Mouse (Mus musculus): ENCODE measurements around the gene 1700025C18Rik. TPM values are rescaled to one million over a fixed set of nuclear protein-coding genes. Genes with fewer than 3 reads are reported as not detected.

Gene 1700025C18Rik
- not detected for total RNA-seq (2021)

- no peak for DNase-seq
- intact Hi-C loops (cut with DNase I): no loop called here
Observed at GRCm38 (mm10) chr2:165090650-165091049, at the start of gene 1700025C18Rik. Gene 1700025C18Rik, minus strand, starts transcription at chr2:165090750.

- peak in 1 of 2 experiments; percentile 7 for DNase-seq
- intact Hi-C loops (cut with DNase I): no loop called here
Observed at GRCm38 (mm10) chr2:165136049-165136448, 45.5 kb upstream of the 1700025C18Rik start.

- no peak for DNase-seq
- intact Hi-C loops (cut with DNase I): no loop called here
Observed at GRCm38 (mm10) chr2:165133566-165133965, 43.0 kb upstream of the 1700025C18Rik start.

GRCm38 (mm10) chr2:165131428-165131827, 40.9 kb upstream of the 1700025C18Rik start:
- intact Hi-C loops (cut with DNase I): no loop called here
- DNase-seq: no peak

- no peak for DNase-seq
- intact Hi-C loops (cut with DNase I): no loop called here
Observed at GRCm38 (mm10) chr2:165129189-165129588, 38.6 kb upstream of the 1700025C18Rik start.

- DNase-seq: no peak
- intact Hi-C loops (cut with DNase I): no loop called here
Observed at GRCm38 (mm10) chr2:165126896-165127562, 36.5 kb upstream of the 1700025C18Rik start.

GRCm38 (mm10) chr2:165121206-165121840, 30.8 kb upstream of the 1700025C18Rik start:
- intact Hi-C loops (cut with DNase I): no loop called here
- no peak for DNase-seq

GRCm38 (mm10) chr2:165120765-165121164, 30.2 kb upstream of the 1700025C18Rik start:
- intact Hi-C loops (cut with DNase I): no loop called here
- no peak for DNase-seq

- intact Hi-C loops (cut with DNase I): loop anchor here (5.0 kb wide), 1 partner anchor 151 kb away; the partner anchor contains the start of gene Slc12a5
- DNase-seq: peak in 1 of 2 experiments; percentile 7
Observed at GRCm38 (mm10) chr2:165113733-165114132, 23.2 kb upstream of the 1700025C18Rik start.

GRCm38 (mm10) chr2:165112149-165112548, 21.6 kb upstream of the 1700025C18Rik start:
- intact Hi-C loops (cut with DNase I): loop anchor here (1.0 to 5.0 kb wide), 2 partner anchors 37 to 150 kb away; partner anchors contain the start of gene Slc12a5

GRCm38 (mm10) chr2:165106585-165106984, 16.0 kb upstream of the 1700025C18Rik start:
- DNase-seq: no peak
- intact Hi-C loops (cut with DNase I): no loop called here

More at GRCm38 (mm10) chr2:165112149-165112548, 21.6 kb upstream of the 1700025C18Rik start:
- DNase-seq: peak; percentile 87 to 91

GRCm38 (mm10) chr2:165105513-165106079, 15.0 kb upstream of the 1700025C18Rik start:
- intact Hi-C loops (cut with DNase I): no loop called here
- no peak for DNase-seq

- no peak for DNase-seq
- intact Hi-C loops (cut with DNase I): no loop called here
Observed at GRCm38 (mm10) chr2:165102920-165103319, 12.4 kb upstream of the 1700025C18Rik start.

- intact Hi-C loops (cut with DNase I): no loop called here
- no peak for DNase-seq
Observed at GRCm38 (mm10) chr2:165100749-165101148, 10.2 kb upstream of the 1700025C18Rik start.

- intact Hi-C loops (cut with DNase I): no loop called here
- peak; percentile 26 to 44 for DNase-seq
Observed at GRCm38 (mm10) chr2:165098861-165099260, 8.3 kb upstream of the 1700025C18Rik start.

- intact Hi-C loops (cut with DNase I): no loop called here
- DNase-seq: no peak
Observed at GRCm38 (mm10) chr2:165096367-165096766, 5.8 kb upstream of the 1700025C18Rik start.

GRCm38 (mm10) chr2:165092393-165092792, 1.8 kb upstream of the 1700025C18Rik start:
- intact Hi-C loops (cut with DNase I): no loop called here

GRCm38 (mm10) chr2:165091433-165091965, 949 bp upstream of the 1700025C18Rik start:
- no peak for DNase-seq
- intact Hi-C loops (cut with DNase I): no loop called here

More at GRCm38 (mm10) chr2:165092393-165092792, 1.8 kb upstream of the 1700025C18Rik start:
- DNase-seq: no peak

GRCm38 (mm10) chr2:165089470-165089869, 1.1 kb downstream of the 1700025C18Rik start:
- intact Hi-C loops (cut with DNase I): no loop called here
- no peak for DNase-seq

- intact Hi-C loops (cut with DNase I): no loop called here
- no peak for DNase-seq
Observed at GRCm38 (mm10) chr2:165086634-165087033, 3.9 kb downstream of the 1700025C18Rik start.

- DNase-seq: no peak
- intact Hi-C loops (cut with DNase I): no loop called here
Observed at GRCm38 (mm10) chr2:165081257-165081656, 9.3 kb downstream of the 1700025C18Rik start.

Measured in heart, postnatal 10 days (tissue).